Mouse (Mus musculus) intestine, embryonic 16.5 days (tissue): ENCODE measurements around the gene Gas2l1. TPM values are rescaled to one million over a fixed set of nuclear protein-coding genes. Genes with fewer than 3 reads are reported as not detected.
A peak's percentile ranks its signal among the peaks of the same experiment; 100 is the strongest.

Source experiments
- ATAC-seq: fragments of 200-750 bp; cut with Nextera tagmentation; 2 replicates; pipeline ENCODE4 v1.8.0; 2017; ENCODE audit warnings: moderate TSS enrichment, moderate library complexity
- H3K27ac ChIP-seq: fragments of 300-500 bp; sonication (generic); 2 replicates; pipeline ENCODE4 v1.5.1; 2014; ENCODE audit warnings: mild to moderate bottlenecking, low read length
- H3K27me3 ChIP-seq: fragments of 300-500 bp; sonication (generic); replicated peaks from 2 replicates; pipeline ENCODE4 v1.6.1; 2014; ENCODE audit warnings: low read length, control low read depth, mixed read lengths; ENCODE audit not compliant: control insufficient read depth, insufficient read depth
- H3K36me3 ChIP-seq: fragments of 300-500 bp; sonication (generic); 2 replicates; pipeline ENCODE4 v1.6.1; 2014; ENCODE audit warnings: low read length, control low read depth; ENCODE audit not compliant: control insufficient read depth, insufficient read depth
- H3K4me1 ChIP-seq: fragments of 300-500 bp; sonication (generic); 2 replicates; pipeline ENCODE4 v1.6.1; 2014; ENCODE audit warnings: low read length, control low read depth, mixed read lengths; ENCODE audit not compliant: control insufficient read depth, insufficient read depth
- H3K4me2 ChIP-seq: fragments of 300-500 bp; sonication (generic); 2 replicates; pipeline ENCODE4 v1.6.1; 2014; ENCODE audit warnings: low read depth, low read length, control low read depth
- H3K4me3 ChIP-seq: fragments of 300-500 bp; sonication (generic); 2 replicates; pipeline ENCODE4 v1.5.1; 2014; ENCODE audit warnings: mild to moderate bottlenecking, low read length
- H3K9ac ChIP-seq: fragments of 300-500 bp; sonication (generic); 2 replicates; pipeline ENCODE4 v1.6.1; 2014; ENCODE audit warnings: low read depth, low read length
- H3K9me3 ChIP-seq: fragments of 300-500 bp; sonication (generic); 2 replicates; pipeline ENCODE4 v1.6.1; 2016; ENCODE audit warnings: low read length, control low read depth; ENCODE audit not compliant: control insufficient read depth
- WGBS: fragments of 180-500 bp; shearing (Covaris S2); extraction: QIAGEN DNeasy Blood & Tissue Kit; methylation state at CpG from one replicate; pipeline ENCODE4 v1.1.7; 2014; 5-methylcytosine and 5-hydroxymethylcytosine counted together
- polyA plus RNA-seq: library from polyadenylated mRNA; unstranded; fragments of >200 nt; fragmentation: Nextera tagmentation; extraction: Ambion mirVana; gene quantifications from 2 replicates; pipeline ENCODE4 v1.2.1, GENCODE M21; 2015

The Gas2l1 gene
- 17.5 and 21.0 TPM in 2 replicates for polyA plus RNA-seq

- H3K4me1 ChIP-seq: peaks cover 34% of the 10 kb centered on the region
- peak within 1 kb of the TSS; percentile 85 for H3K9ac ChIP-seq
- H3K27ac ChIP-seq: peak within 1 kb of the TSS; percentile 72
- H3K9me3 ChIP-seq: no peaks in the 10 kb centered on the region
- peaks cover 13% of the 10 kb centered on the region; the same call in 1 of the 2 replicates for H3K27me3 ChIP-seq
- 0% methylated on average over 44 of the region's 50 CpGs for WGBS
- H3K4me2 ChIP-seq: peak within 1 kb of the TSS; percentile 81
- H3K36me3 ChIP-seq: peaks cover 8% of the 10 kb centered on the region
- H3K4me3 ChIP-seq: peak within 1 kb of the TSS; percentile 67
- ATAC-seq: peak; percentile 85
Measured at GRCm38 (mm10) chr11:5065056-5065821, at the start of gene Gas2l1. TSS of gene Gas2l1 (minus strand) at chr11:5065327.

GRCm38 (mm10) chr11:5113645-5114044 lies 48.5 kb upstream of the Gas2l1 start:
- no peaks in the 10 kb centered on the region for H3K27me3 ChIP-seq
- WGBS: 85% methylated on average over 7 of the region's 7 CpGs
- no peak overlapping the region for H3K27ac ChIP-seq
- H3K4me1 ChIP-seq: no peaks in the 10 kb centered on the region
- no peak overlapping the region for H3K4me2 ChIP-seq
- H3K36me3 ChIP-seq: no peaks in the 10 kb centered on the region
- H3K4me3 ChIP-seq: no peak overlapping the region
- 0 out of 2 replicates have a peak overlapping the region, but pooled peaks have one; percentile 6 for H3K9ac ChIP-seq
- H3K9me3 ChIP-seq: no peaks in the 10 kb centered on the region
- no peak for ATAC-seq

GRCm38 (mm10) chr11:5109441-5109840 lies 44.3 kb upstream of the Gas2l1 start:
- H3K9me3 ChIP-seq: no peaks in the 10 kb centered on the region
- no peak for ATAC-seq
- 72% methylated on average over 8 of the region's 8 CpGs for WGBS
- no peak overlapping the region for H3K4me2 ChIP-seq
- 0 out of 2 replicates have a peak, but pooled peaks cover 2% of the 10 kb centered on the region for H3K36me3 ChIP-seq
- no peak overlapping the region for H3K27ac ChIP-seq
- H3K9ac ChIP-seq: no peak overlapping the region
- no peaks in the 10 kb centered on the region for H3K4me1 ChIP-seq
- H3K27me3 ChIP-seq: no peaks in the 10 kb centered on the region
- H3K4me3 ChIP-seq: no peak overlapping the region

- Histone ChIP-seq H3K4me3 (no peak overlapping the region), H3K9me3 (no peaks in the 10 kb centered on the region), H3K4me1 (peaks cover 8% of the 10 kb centered on the region), H3K36me3 (peaks cover 2% of the 10 kb centered on the region), H3K27ac (no peak overlapping the region), H3K4me2 (no peak overlapping the region), H3K9ac (no peak overlapping the region), H3K27me3 (no peaks in the 10 kb centered on the region)
- WGBS: 90% methylated on average over 4 of the region's 4 CpGs
- no peak for ATAC-seq
Measured at GRCm38 (mm10) chr11:5103986-5104509, 38.9 kb upstream of the Gas2l1 start.

- Histone ChIP-seq H3K27me3 (no peaks in the 10 kb centered on the region), H3K4me2 (no peak overlapping the region), H3K9me3 (no peaks in the 10 kb centered on the region), H3K27ac (no peak overlapping the region), H3K36me3 (peaks cover 2% of the 10 kb centered on the region), H3K9ac (no peak overlapping the region), H3K4me1 (peaks cover 8% of the 10 kb centered on the region), H3K4me3 (no peak overlapping the region)
- whole genome bisulfite sequencing: 86% methylated on average over 7 of the region's 7 CpGs
- no peak for ATAC-seq
Measured at GRCm38 (mm10) chr11:5102384-5102783, 37.3 kb upstream of the Gas2l1 start.

GRCm38 (mm10) chr11:5101641-5102040 lies 36.5 kb upstream of the Gas2l1 start:
- Histone ChIP-seq H3K9me3 (no peaks in the 10 kb centered on the region), H3K9ac (peak overlapping the region; percentile 1; the same call in 1 of the 2 replicates), H3K4me1 (peaks cover 15% of the 10 kb centered on the region), H3K27ac (no peak overlapping the region), H3K4me3 (no peak overlapping the region), H3K36me3 (no peaks in the 10 kb centered on the region; the same call in none of the 2 replicates), H3K4me2 (no peak overlapping the region), H3K27me3 (no peaks in the 10 kb centered on the region)
- ATAC-seq: no peak
- 75% methylated on average over 6 of the region's 6 CpGs for WGBS

GRCm38 (mm10) chr11:5100801-5101200 lies 35.7 kb upstream of the Gas2l1 start:
- Histone ChIP-seq H3K4me1 (peaks cover 22% of the 10 kb centered on the region), H3K9me3 (no peaks in the 10 kb centered on the region), H3K9ac (peak overlapping the region; percentile 38; the same call in 1 of the 2 replicates), H3K27me3 (no peaks in the 10 kb centered on the region), H3K4me3 (peak overlapping the region; percentile 12), H3K4me2 (peak overlapping the region; percentile 64), H3K27ac (no peak overlapping the region), H3K36me3 (no peaks in the 10 kb centered on the region; the same call in none of the 2 replicates)
- no peak for ATAC-seq
- WGBS: 48% methylated on average over 5 of the region's 5 CpGs

- under 1% methylated on average over 7 of the region's 7 CpGs for WGBS
- H3K4me3 ChIP-seq: peak overlapping the region; percentile 98
- peak overlapping the region; percentile 100 for H3K9ac ChIP-seq
Measured at GRCm38 (mm10) chr11:5100283-5100682, 35.2 kb upstream of the Gas2l1 start.

GRCm38 (mm10) chr11:5099576-5100183 lies 34.6 kb upstream of the Gas2l1 start:
- Histone ChIP-seq H3K36me3 (no peaks in the 10 kb centered on the region; the same call in none of the 2 replicates), H3K4me2 (peak overlapping the region; percentile 64), H3K9ac (peak overlapping the region; percentile 100), H3K27ac (peak overlapping the region; percentile 95), H3K27me3 (no peaks in the 10 kb centered on the region), H3K9me3 (no peaks in the 10 kb centered on the region), H3K4me3 (peak overlapping the region; percentile 98), H3K4me1 (peaks cover 22% of the 10 kb centered on the region)
- ATAC-seq: peak; percentile 75
- WGBS: under 1% methylated on average over 31 of the region's 31 CpGs

More at GRCm38 (mm10) chr11:5100283-5100682, 35.2 kb upstream of the Gas2l1 start:
- Histone ChIP-seq H3K36me3 (no peaks in the 10 kb centered on the region; the same call in none of the 2 replicates), H3K27me3 (no peaks in the 10 kb centered on the region), H3K27ac (peak overlapping the region; percentile 95), H3K4me1 (peaks cover 22% of the 10 kb centered on the region), H3K4me2 (peak overlapping the region; percentile 64), H3K9me3 (no peaks in the 10 kb centered on the region)
- no peak for ATAC-seq
